Mouse (Mus musculus) adrenal gland, adult 8-10 months (tissue): ENCODE results near the gene Grik1. TPM values are rescaled to one million over a fixed set of nuclear protein-coding genes. Genes with fewer than 3 reads are reported as not detected.

Experiments used
- DNase-seq: peaks from one replicate; pipeline ENCODE4 v3.0.0; 2022
- total RNA-seq, 4 experiments: library from RNA; stranded (reverse); gene quantifications; 2 replicates each; pipeline ENCODE4 v1.2.4; 2022

The Grik1 gene
- total RNA-seq, 4 experiments from 2014 or later, result 0.16 TPM; not detected in 3

- no peak for DNase-seq
Measured at GRCm38 (mm10) chr16:88141594-88141993, 148.5 kb downstream of the Grik1 start.

GRCm38 (mm10) chr16:88138913-88139312 lies 151.2 kb downstream of the Grik1 start:
- DNase-seq, result no peak

GRCm38 (mm10) chr16:88132919-88133318 lies 157.1 kb downstream of the Grik1 start:
- DNase-seq, result no peak

- no peak for DNase-seq
Measured at GRCm38 (mm10) chr16:88131103-88131502, 159.0 kb downstream of the Grik1 start.

GRCm38 (mm10) chr16:88125098-88125497 lies 165.0 kb downstream of the Grik1 start:
- no peak for DNase-seq

GRCm38 (mm10) chr16:88112551-88113138 lies 177.4 kb downstream of the Grik1 start:
- peak; percentile 1 for DNase-seq

GRCm38 (mm10) chr16:88111459-88111858 lies 178.6 kb downstream of the Grik1 start:
- no peak for DNase-seq

- no peak for DNase-seq
Measured at GRCm38 (mm10) chr16:88094206-88094789, 195.8 kb downstream of the Grik1 start.

GRCm38 (mm10) chr16:88087280-88087679 lies 202.8 kb downstream of the Grik1 start:
- DNase-seq, result no peak

- no peak for DNase-seq
Measured at GRCm38 (mm10) chr16:88074716-88075115, 215.3 kb downstream of the Grik1 start.

- DNase-seq, result no peak
Measured at GRCm38 (mm10) chr16:88060936-88061335, 229.1 kb downstream of the Grik1 start.

- DNase-seq, result no peak
Measured at GRCm38 (mm10) chr16:88048121-88048520, 241.9 kb downstream of the Grik1 start.

GRCm38 (mm10) chr16:88044321-88044720 lies 245.7 kb downstream of the Grik1 start:
- no peak for DNase-seq

GRCm38 (mm10) chr16:88042458-88042857 lies 247.6 kb downstream of the Grik1 start:
- peak; percentile 5 for DNase-seq

- no peak for DNase-seq
Measured at GRCm38 (mm10) chr16:88038503-88039091, 251.5 kb downstream of the Grik1 start.

- DNase-seq, result no peak
Measured at GRCm38 (mm10) chr16:87988805-87989204, 301.3 kb downstream of the Grik1 start.

GRCm38 (mm10) chr16:87984201-87984870 lies 305.7 kb downstream of the Grik1 start:
- DNase-seq, result no peak

- DNase-seq, result no peak
Measured at GRCm38 (mm10) chr16:87974076-87974443, 316.0 kb downstream of the Grik1 start.

GRCm38 (mm10) chr16:87973394-87974075 lies 316.5 kb downstream of the Grik1 start:
- DNase-seq, result no peak

- DNase-seq, result no peak
Measured at GRCm38 (mm10) chr16:87971911-87972310, 318.2 kb downstream of the Grik1 start.

- DNase-seq, result no peak
Measured at GRCm38 (mm10) chr16:87969936-87970335, 320.1 kb downstream of the Grik1 start.

GRCm38 (mm10) chr16:87961419-87961818 lies 328.6 kb downstream of the Grik1 start:
- no peak for DNase-seq

GRCm38 (mm10) chr16:87957449-87957848 lies 332.6 kb downstream of the Grik1 start:
- no peak for DNase-seq
